Mouse (Mus musculus): ENCODE results near the gene Fam136a. TPM values are rescaled to one million over a fixed set of nuclear protein-coding genes. Genes with fewer than 3 reads are reported as not detected.
A peak's percentile ranks its signal among the peaks of the same experiment; 100 is the strongest.
"Not testable (repeated sequence)": the region's sequence is repeated elsewhere in the genome, so short reads cannot be mapped to it uniquely, and the experiment has no call there.

Fam136a gene
- 63.1 and 85.5 TPM in 2 replicates for total RNA-seq (2017)

GRCm38 (mm10) chr6:86365371-86366124 lies at the start of gene Fam136a:
Gene Fam136a (plus strand): TSS chr6:86365646.
- ATAC-seq (replicated peaks; ENCODE audit: low read depth, poor library complexity, severe bottlenecking) = peak; percentile 95

- ATAC-seq (replicated peaks; ENCODE audit: low read depth, poor library complexity, severe bottlenecking) = no peak
Measured at GRCm38 (mm10) chr6:86317066-86317465, 48.4 kb upstream of the Fam136a start.

- ATAC-seq (replicated peaks; ENCODE audit: low read depth, poor library complexity, severe bottlenecking) = no peak
Measured at GRCm38 (mm10) chr6:86318855-86319254, 46.6 kb upstream of the Fam136a start.

- no peak for ATAC-seq (replicated peaks; ENCODE audit: low read depth, poor library complexity, severe bottlenecking)
Measured at GRCm38 (mm10) chr6:86322031-86322563, 43.3 kb upstream of the Fam136a start.

- no peak for ATAC-seq (replicated peaks; ENCODE audit: low read depth, poor library complexity, severe bottlenecking)
Measured at GRCm38 (mm10) chr6:86322991-86323390, 42.5 kb upstream of the Fam136a start.

- ATAC-seq (replicated peaks; ENCODE audit: low read depth, poor library complexity, severe bottlenecking) = no peak
Measured at GRCm38 (mm10) chr6:86324400-86324799, 41.0 kb upstream of the Fam136a start.

GRCm38 (mm10) chr6:86325646-86326045 lies 39.8 kb upstream of the Fam136a start:
- ATAC-seq (replicated peaks; ENCODE audit: low read depth, poor library complexity, severe bottlenecking) = no peak

GRCm38 (mm10) chr6:86326866-86327265 lies 38.6 kb upstream of the Fam136a start:
- ATAC-seq (replicated peaks; ENCODE audit: low read depth, poor library complexity, severe bottlenecking) = no peak

- ATAC-seq (replicated peaks; ENCODE audit: low read depth, poor library complexity, severe bottlenecking) = no peak
Measured at GRCm38 (mm10) chr6:86328369-86328768, 37.1 kb upstream of the Fam136a start.

- ATAC-seq (replicated peaks; ENCODE audit: low read depth, poor library complexity, severe bottlenecking) = no peak
Measured at GRCm38 (mm10) chr6:86329943-86330342, 35.5 kb upstream of the Fam136a start.

GRCm38 (mm10) chr6:86335121-86335849 lies 30.2 kb upstream of the Fam136a start:
- ATAC-seq (replicated peaks; ENCODE audit: low read depth, poor library complexity, severe bottlenecking) = no peak

- no peak for ATAC-seq (replicated peaks; ENCODE audit: low read depth, poor library complexity, severe bottlenecking)
Measured at GRCm38 (mm10) chr6:86335860-86336259, 29.6 kb upstream of the Fam136a start.

GRCm38 (mm10) chr6:86336340-86336739 lies 29.1 kb upstream of the Fam136a start:
- not testable (repeated sequence) for ATAC-seq (replicated peaks; ENCODE audit: low read depth, poor library complexity, severe bottlenecking)

- ATAC-seq (replicated peaks; ENCODE audit: low read depth, poor library complexity, severe bottlenecking) = no peak
Measured at GRCm38 (mm10) chr6:86343656-86344055, 21.8 kb upstream of the Fam136a start.

- no peak for ATAC-seq (replicated peaks; ENCODE audit: low read depth, poor library complexity, severe bottlenecking)
Measured at GRCm38 (mm10) chr6:86346063-86346462, 19.4 kb upstream of the Fam136a start.

GRCm38 (mm10) chr6:86349257-86349656 lies 16.2 kb upstream of the Fam136a start:
- ATAC-seq (replicated peaks; ENCODE audit: low read depth, poor library complexity, severe bottlenecking) = peak; percentile 81

- ATAC-seq (replicated peaks; ENCODE audit: low read depth, poor library complexity, severe bottlenecking) = no peak
Measured at GRCm38 (mm10) chr6:86354948-86355347, 10.5 kb upstream of the Fam136a start.

GRCm38 (mm10) chr6:86356956-86357355 lies 8.5 kb upstream of the Fam136a start:
- ATAC-seq (replicated peaks; ENCODE audit: low read depth, poor library complexity, severe bottlenecking) = peak; percentile 39; the same call in 1 of the 2 replicates

- no peak for ATAC-seq (replicated peaks; ENCODE audit: low read depth, poor library complexity, severe bottlenecking)
Measured at GRCm38 (mm10) chr6:86360691-86361090, 4.8 kb upstream of the Fam136a start.

- ATAC-seq (replicated peaks; ENCODE audit: low read depth, poor library complexity, severe bottlenecking) = no peak
Measured at GRCm38 (mm10) chr6:86361373-86361772, 4.1 kb upstream of the Fam136a start.
